Mouse (Mus musculus) limb, embryonic 15.5 days (tissue): Measurements from ENCODE around the gene Scp2. TPM values are rescaled to one million over a fixed set of nuclear protein-coding genes. Genes with fewer than 3 reads are reported as not detected.
"Not testable (repeated sequence)": the region's sequence is repeated elsewhere in the genome, so short reads cannot be mapped to it uniquely, and the experiment has no call there.

Experiments
- ATAC-seq: fragments of 200-750 bp; cut with Nextera tagmentation; 2 replicates; pipeline ENCODE4 v1.8.0; 2017; ENCODE audit warnings: low read depth, moderate TSS enrichment; ENCODE audit not compliant: insufficient number of reproducible peaks, low FRiP score, low TSS enrichment
- H3K27ac ChIP-seq: fragments of 300-500 bp; sonication (generic); 2 replicates; pipeline ENCODE4 v1.5.1; 2015; ENCODE audit warnings: moderate library complexity, mild to moderate bottlenecking, inconsistent platforms
- H3K27me3 ChIP-seq: fragments of 300-500 bp; sonication (generic); 2 replicates; pipeline ENCODE4 v1.6.1; 2015; ENCODE audit warnings: inconsistent platforms
- H3K36me3 ChIP-seq: fragments of 300-500 bp; sonication (generic); 2 replicates; pipeline ENCODE4 v1.6.1; 2015; ENCODE audit warnings: inconsistent platforms
- H3K4me1 ChIP-seq: fragments of 300-500 bp; sonication (generic); 2 replicates; pipeline ENCODE4 v1.6.1; 2015; ENCODE audit warnings: inconsistent platforms
- H3K4me2 ChIP-seq: fragments of 300-500 bp; sonication (generic); 2 replicates; pipeline ENCODE4 v1.6.1; 2015; ENCODE audit warnings: mild to moderate bottlenecking, inconsistent platforms
- H3K4me3 ChIP-seq: fragments of 300-500 bp; sonication (generic); 2 replicates; pipeline ENCODE4 v1.5.1; 2015; ENCODE audit warnings: mild to moderate bottlenecking, inconsistent platforms
- H3K9ac ChIP-seq: fragments of 300-500 bp; sonication (generic); 2 replicates; pipeline ENCODE4 v1.6.1; 2015; ENCODE audit warnings: inconsistent platforms
- H3K9me3 ChIP-seq: fragments of 300-500 bp; sonication (generic); 2 replicates; pipeline ENCODE4 v1.6.1; 2016; ENCODE audit warnings: inconsistent platforms
- WGBS: fragments of 180-500 bp; shearing (Covaris S2); methylation state at CpG from one replicate; pipeline ENCODE4 v1.1.7; 2015; 5-methylcytosine and 5-hydroxymethylcytosine counted together
- polyA plus RNA-seq: library from polyadenylated mRNA; unstranded; fragments of >200 nt; fragmentation: Nextera tagmentation; extraction: Ambion mirVana; gene quantifications from 2 replicates; pipeline ENCODE4 v1.2.1, GENCODE M21; 2015

Scp2 gene
- polyA plus RNA-seq, result 225 and 228 TPM in 2 replicates

GRCm38 (mm10) chr4:108144880-108145279 lies at the start of gene Scp2:
Scp2 (minus strand) TSS chr4:108144998.
- Histone ChIP-seq H3K9me3 (no peaks in the 10 kb centered on the region), H3K27me3 (no peaks in the 10 kb centered on the region), H3K9ac (no peak within 1 kb of the TSS), H3K36me3 (no peaks in the 10 kb centered on the region), H3K4me3 (no peak within 1 kb of the TSS), H3K4me2 (no peak within 1 kb of the TSS), H3K4me1 (no peaks in the 10 kb centered on the region), H3K27ac (no peak within 1 kb of the TSS)
- no peak for ATAC-seq
- 62% methylated on average over 1 of the region's 1 CpGs for WGBS

DNA sequence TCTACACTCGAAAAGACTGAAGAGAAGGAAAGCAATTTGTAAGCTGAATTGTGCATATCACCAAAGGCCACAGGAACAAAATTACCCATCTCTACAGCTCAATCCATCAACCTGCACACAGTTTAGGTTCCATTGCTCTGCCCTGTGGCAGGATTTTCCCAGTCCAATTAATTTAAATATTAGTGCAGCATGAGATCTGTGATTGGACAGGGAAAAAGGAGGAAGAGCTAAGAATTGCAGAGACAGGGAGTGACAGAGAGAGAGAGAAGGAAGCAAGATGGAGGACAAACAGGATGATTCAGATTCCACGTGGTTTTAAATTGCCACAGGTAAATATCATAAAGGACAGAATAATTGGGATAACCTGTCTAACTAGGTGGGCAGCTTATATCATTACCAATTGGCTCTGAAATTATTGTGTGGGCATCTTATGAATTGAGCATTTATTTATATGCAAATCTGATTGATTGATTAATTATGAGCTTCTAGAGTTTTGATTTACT lies 48.1 kb upstream of the Scp2 start:
- no peak overlapping the region for H3K4me2 ChIP-seq
- no peaks in the 10 kb centered on the region; the same call in 1 of the 2 replicates for H3K9me3 ChIP-seq

DNA sequence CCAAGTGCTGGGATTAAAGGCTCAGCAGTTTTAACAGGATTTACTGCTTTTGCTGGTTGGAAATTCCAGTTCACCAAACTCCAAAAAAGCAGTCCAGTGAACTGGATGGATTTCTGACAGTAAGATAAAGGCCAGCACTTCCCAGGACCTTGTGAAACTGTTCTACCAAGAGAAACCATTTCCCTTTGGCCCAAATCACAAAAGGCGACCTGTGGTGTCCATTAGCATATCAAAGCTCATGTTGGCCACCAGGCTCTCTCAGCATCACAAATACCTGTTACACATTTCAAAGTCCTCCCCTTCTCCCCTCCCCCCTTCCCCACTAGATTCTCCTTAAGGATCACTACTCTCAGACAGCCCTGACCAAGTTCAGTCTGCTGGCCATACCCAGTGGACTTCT lies 37.5 kb upstream of the Scp2 start:
- H3K4me2 ChIP-seq, result no peak overlapping the region
- no peaks in the 10 kb centered on the region for H3K4me1 ChIP-seq
- H3K9ac ChIP-seq, result no peak overlapping the region
- peaks cover 18% of the 10 kb centered on the region; the same call in 1 of the 2 replicates for H3K36me3 ChIP-seq
- no peak for ATAC-seq
- 62% methylated on average over 1 of the region's 1 CpGs for WGBS
- no peak overlapping the region for H3K4me3 ChIP-seq
- H3K27ac ChIP-seq, result no peak overlapping the region
- no peaks in the 10 kb centered on the region for H3K9me3 ChIP-seq
- no peaks in the 10 kb centered on the region for H3K27me3 ChIP-seq

More for the DNA sequence above, 48.1 kb upstream of the Scp2 start:
- Histone ChIP-seq H3K27ac (no peak overlapping the region), H3K27me3 (no peaks in the 10 kb centered on the region), H3K4me1 (peaks cover 5% of the 10 kb centered on the region), H3K9ac (no peak overlapping the region), H3K4me3 (no peak overlapping the region), H3K36me3 (no peaks in the 10 kb centered on the region)
- 81% methylated on average over 2 of the region's 2 CpGs for WGBS
- no peak for ATAC-seq

- peaks cover 24% of the 10 kb centered on the region for H3K36me3 ChIP-seq
- WGBS, result 62% methylated on average over 6 of the region's 6 CpGs
- no peak overlapping the region for H3K27ac ChIP-seq
- no peak overlapping the region for H3K4me3 ChIP-seq
- H3K9ac ChIP-seq, result no peak overlapping the region
- H3K27me3 ChIP-seq, result no peaks in the 10 kb centered on the region
- 0 out of 2 replicates have a peak, but pooled peaks cover 7% of the 10 kb centered on the region for H3K4me1 ChIP-seq
- no peak for ATAC-seq
- H3K4me2 ChIP-seq, result no peak overlapping the region
- H3K9me3 ChIP-seq, result no peaks in the 10 kb centered on the region
Observed at GRCm38 (mm10) chr4:108168056-108168455, 23.3 kb upstream of the Scp2 start.

DNA sequence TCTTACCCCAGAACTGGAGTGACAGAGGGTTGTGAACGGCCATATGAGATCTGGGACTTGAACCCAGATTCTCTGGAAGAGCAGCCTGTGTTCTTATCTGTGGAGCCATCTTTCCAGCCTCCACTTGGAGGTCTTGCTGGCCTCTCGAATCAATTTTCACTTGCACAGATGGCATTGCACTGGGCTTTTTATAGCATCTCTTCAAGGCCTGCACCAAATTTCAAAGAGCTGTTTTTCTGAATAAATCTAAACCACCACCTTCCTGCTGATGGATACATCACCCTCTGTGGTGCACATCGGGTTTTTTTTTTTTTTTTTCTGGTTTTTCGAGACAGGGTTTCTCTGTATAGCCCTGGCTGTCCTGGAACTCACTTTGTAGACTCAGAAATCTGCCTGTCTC lies 22.1 kb upstream of the Scp2 start:
- Histone ChIP-seq H3K27me3 (no peaks in the 10 kb centered on the region), H3K4me3 (no peak overlapping the region), H3K36me3 (peaks cover 17% of the 10 kb centered on the region), H3K9ac (no peak overlapping the region), H3K27ac (no peak overlapping the region), H3K9me3 (no peaks in the 10 kb centered on the region), H3K4me1 (0 out of 2 replicates have a peak, but pooled peaks cover 7% of the 10 kb centered on the region), H3K4me2 (no peak overlapping the region)
- WGBS, result 79% methylated on average over 4 of the region's 4 CpGs
- ATAC-seq, result no peak

GRCm38 (mm10) chr4:108165152-108165895 lies 20.5 kb upstream of the Scp2 start, which contains the start of gene Echdc2:
Echdc2 (plus strand) TSS chr4:108165437.
- no peak for ATAC-seq
- peak within 1 kb of the TSS; percentile 64 for H3K9ac ChIP-seq
- peak within 1 kb of the TSS; percentile 88 for H3K4me2 ChIP-seq
- no peaks in the 10 kb centered on the region for H3K9me3 ChIP-seq
- under 1% methylated on average over 43 of the region's 43 CpGs for WGBS
- H3K27me3 ChIP-seq, result no peaks in the 10 kb centered on the region
- H3K4me3 ChIP-seq, result peak within 1 kb of the TSS; percentile 66
- 0 out of 2 replicates have a peak, but pooled peaks cover 7% of the 10 kb centered on the region for H3K4me1 ChIP-seq
- H3K27ac ChIP-seq, result 0 out of 2 replicates have a peak within 1 kb of the TSS, but pooled peaks have one; percentile 11
- peaks cover 7% of the 10 kb centered on the region; the same call in 1 of the 2 replicates for H3K36me3 ChIP-seq

DNA sequence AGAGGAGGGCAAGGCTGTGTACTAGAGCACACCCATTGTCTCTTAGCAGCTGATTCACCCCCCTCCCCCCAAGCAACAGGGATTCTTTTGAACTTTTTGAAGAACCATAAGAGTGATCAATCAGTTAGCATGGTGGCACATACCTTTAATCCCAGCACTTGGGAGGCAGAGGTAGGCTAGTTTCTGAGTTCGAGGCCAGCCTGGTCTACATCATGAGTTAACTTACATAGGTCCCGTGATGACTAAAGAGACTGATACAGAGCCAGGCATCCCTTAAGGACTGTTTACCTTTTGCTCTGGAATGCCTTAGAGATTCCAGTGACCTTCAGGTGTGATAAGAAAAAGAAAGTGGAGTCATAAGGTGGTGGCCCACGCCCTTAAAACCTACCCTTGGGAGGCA lies 18.5 kb upstream of the Scp2 start:
- Histone ChIP-seq H3K36me3 (no peaks in the 10 kb centered on the region), H3K4me1 (0 out of 2 replicates have a peak, but pooled peaks cover 7% of the 10 kb centered on the region), H3K27ac (no peak overlapping the region), H3K4me3 (no peak overlapping the region), H3K9me3 (no peaks in the 10 kb centered on the region), H3K9ac (no peak overlapping the region), H3K27me3 (no peaks in the 10 kb centered on the region), H3K4me2 (no peak overlapping the region)
- ATAC-seq, result no peak
- WGBS, result 88% methylated on average over 3 of the region's 3 CpGs

DNA sequence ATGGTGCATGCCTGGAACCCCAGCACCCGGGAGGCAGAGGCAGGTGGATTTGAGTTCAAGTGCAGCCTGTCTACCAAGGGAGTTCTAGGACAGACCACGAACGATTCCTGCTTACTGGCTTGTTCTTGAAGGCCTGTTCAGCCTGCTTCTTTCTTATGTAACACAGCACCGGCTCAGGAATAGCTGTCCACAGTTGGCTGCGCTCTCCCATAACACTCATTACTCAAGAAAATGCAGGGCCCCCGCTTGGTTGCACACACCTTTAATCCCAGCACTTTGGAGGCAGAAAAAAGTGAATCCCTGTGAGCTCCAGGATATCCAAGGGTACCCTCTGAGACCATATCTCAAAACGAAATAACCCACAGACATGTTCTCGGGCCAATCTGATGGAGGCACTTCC lies 17.1 kb upstream of the Scp2 start:
- H3K27me3 ChIP-seq, result no peaks in the 10 kb centered on the region
- H3K9ac ChIP-seq, result no peak overlapping the region
- no peak overlapping the region for H3K4me2 ChIP-seq
- WGBS, result 91% methylated on average over 8 of the region's 8 CpGs
- H3K4me1 ChIP-seq, result 0 out of 2 replicates have a peak, but pooled peaks cover 7% of the 10 kb centered on the region
- no peaks in the 10 kb centered on the region for H3K9me3 ChIP-seq
- no peak overlapping the region for H3K27ac ChIP-seq
- no peak for ATAC-seq
- H3K4me3 ChIP-seq, result no peak overlapping the region
- no peaks in the 10 kb centered on the region for H3K36me3 ChIP-seq

DNA sequence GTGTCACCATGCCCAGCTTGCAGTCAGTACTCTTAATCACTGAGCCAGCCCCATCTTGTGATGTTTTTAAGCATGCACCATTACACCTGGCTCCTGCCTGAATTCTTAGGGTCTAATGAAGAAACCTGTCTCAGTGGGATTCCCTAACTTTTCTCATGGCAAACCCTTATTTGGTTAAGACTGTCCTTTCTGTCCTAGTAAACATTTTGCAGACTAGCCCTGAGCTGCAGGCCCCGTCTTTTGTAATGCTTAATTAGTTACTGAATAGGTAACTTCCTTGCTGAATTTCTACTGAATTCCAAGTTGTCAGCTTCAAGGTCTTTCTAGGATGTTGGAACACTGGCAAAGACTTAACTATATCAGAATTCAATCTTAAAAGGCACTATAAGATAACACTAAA lies 10.3 kb upstream of the Scp2 start:
- H3K27me3 ChIP-seq, H3K9ac ChIP-seq, H3K4me1 ChIP-seq, H3K4me2 ChIP-seq, H3K9me3 ChIP-seq, H3K36me3 ChIP-seq, ATAC-seq, H3K4me3 ChIP-seq, H3K27ac ChIP-seq: not testable (repeated sequence)
- 82% methylated on average over 1 of the region's 1 CpGs for WGBS

- H3K27me3 ChIP-seq, H3K4me2 ChIP-seq, H3K4me3 ChIP-seq, H3K9ac ChIP-seq, H3K27ac ChIP-seq, H3K9me3 ChIP-seq, H3K36me3 ChIP-seq, H3K4me1 ChIP-seq, ATAC-seq: not testable (repeated sequence)
- 42% methylated on average over 3 of the region's 3 CpGs for WGBS
Observed at GRCm38 (mm10) chr4:108145554-108145953, 756 bp upstream of the Scp2 start.

- no peaks in the 10 kb centered on the region for H3K9me3 ChIP-seq
- no peaks in the 10 kb centered on the region for H3K36me3 ChIP-seq
- H3K27me3 ChIP-seq, result no peaks in the 10 kb centered on the region
- no peaks in the 10 kb centered on the region for H3K4me1 ChIP-seq
- no peak overlapping the region for H3K4me3 ChIP-seq
- no peak for ATAC-seq
- H3K4me2 ChIP-seq, result no peak overlapping the region
- H3K27ac ChIP-seq, result no peak overlapping the region
- H3K9ac ChIP-seq, result no peak overlapping the region
Observed at GRCm38 (mm10) chr4:108143778-108144177, 1.0 kb downstream of the Scp2 start.

DNA sequence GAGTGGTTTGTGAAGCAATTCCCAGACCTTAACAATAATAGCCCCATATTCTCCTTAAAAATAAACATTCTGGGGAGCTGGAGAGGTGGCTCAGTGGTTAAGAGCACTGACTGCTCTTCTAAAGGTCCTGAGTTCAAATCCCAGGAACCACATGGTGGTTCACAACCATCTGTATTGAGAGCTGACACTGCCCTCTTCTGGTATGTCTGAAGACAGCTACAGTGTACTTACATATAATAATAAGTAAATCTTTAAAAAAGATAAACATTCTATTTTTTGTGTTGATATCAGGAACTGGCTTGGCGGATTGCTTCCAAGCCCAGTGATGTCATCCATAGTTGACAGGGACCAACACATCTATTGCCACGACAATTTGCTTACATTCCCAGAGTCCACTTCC lies 1.6 kb downstream of the Scp2 start:
- H3K9me3 ChIP-seq, H3K4me3 ChIP-seq, H3K4me1 ChIP-seq, ATAC-seq, H3K36me3 ChIP-seq, H3K4me2 ChIP-seq, H3K27ac ChIP-seq, H3K27me3 ChIP-seq, H3K9ac ChIP-seq: not testable (repeated sequence)
- 87% methylated on average over 2 of the region's 2 CpGs for WGBS
